24 mouse cellular contexts compared by ENCODE assay signal in the genomic region with DNA sequence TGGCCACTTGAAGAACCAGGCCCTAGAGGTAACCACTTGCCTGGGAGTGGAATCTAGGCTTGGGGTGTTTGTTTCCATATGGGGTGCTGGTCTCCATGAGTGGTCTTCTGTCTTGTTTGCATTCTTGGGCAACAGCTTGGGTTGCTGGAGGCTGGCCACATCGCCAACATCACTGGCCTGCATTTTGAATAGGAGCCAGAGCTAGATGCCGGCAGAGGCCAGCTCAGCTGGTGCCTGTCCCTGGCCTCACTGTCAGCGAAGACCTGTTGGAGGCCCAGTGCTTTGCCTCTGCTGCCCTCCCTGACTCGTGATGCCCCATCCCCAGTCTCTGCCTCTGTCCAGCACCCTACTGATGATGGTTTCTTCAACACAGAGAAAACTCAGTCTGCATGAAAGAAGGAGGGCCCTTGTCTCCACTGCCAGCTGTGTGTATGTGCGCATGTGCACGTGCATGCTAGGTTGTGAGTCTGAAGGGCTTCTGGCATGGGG. TPM values are rescaled to one million over a fixed set of nuclear protein-coding genes. Genes with fewer than 3 reads are reported as not detected.
A peak's percentile ranks its signal among the peaks of the same experiment; 100 is the strongest.
DNase-seq lines count a peak whose midpoint lies in the region; ATAC-seq and TF ChIP-seq lines count a peak whose summit lies in the region.
"Had no signal": no experiment of that assay in that cellular context is flagged by ENCODE, and none has a peak within 500 bp of the region (broad histone marks: within the 10 kb centered on the region; RNA-seq: fewer than 3 reads in every experiment).

No protein-coding gene starts in this region.

- no peak for ATAC-seq in hindbrain, postnatal 0 days
- ATAC-seq in hindbrain, embryonic 13.5 days (ENCODE audit: low FRiP score): no peak
- ATAC-seq in midbrain, embryonic 12.5 days (ENCODE audit: low FRiP score, low read depth): no peak
- ATAC-seq in midbrain, embryonic 14.5 days (ENCODE audit: low FRiP score, low TSS enrichment): no peak
- ATAC-seq: activated CD4-positive, CD25-positive, alpha-beta regulatory T cell, adult 4 months; forebrain, embryonic 14.5 days; forebrain, postnatal 0 days; intestine, embryonic 15.5 days had no signal

- H3K4me1 ChIP-seq in hindbrain, postnatal 0 days (ENCODE audit: insufficient read depth, low read length): 0 out of 2 replicates have a peak, but pooled peaks cover 9% of the 10 kb centered on the region
- peaks cover 20% of the 10 kb centered on the region for H3K4me1 ChIP-seq in hindbrain, embryonic 13.5 days (replicated peaks)
- H3K4me1 ChIP-seq in midbrain, embryonic 12.5 days: no peaks in the 10 kb centered on the region
- H3K4me1 ChIP-seq in midbrain, embryonic 14.5 days (ENCODE audit: control insufficient read depth, insufficient read depth, low read length): no peaks in the 10 kb centered on the region

- 62% methylated on average over 6 of the region's 6 CpGs for WGBS in hindbrain, postnatal 0 days
- 79% methylated on average over 6 of the region's 6 CpGs for WGBS in hindbrain, embryonic 13.5 days
- 86% methylated on average over 6 of the region's 6 CpGs for WGBS in midbrain, embryonic 12.5 days
- WGBS in midbrain, embryonic 14.5 days: 86% methylated on average over 6 of the region's 6 CpGs

- no peaks in the 10 kb centered on the region for H3K36me3 ChIP-seq in hindbrain, postnatal 0 days (ENCODE audit: insufficient read depth, low read length)
- H3K36me3 ChIP-seq in hindbrain, embryonic 13.5 days: peaks cover 8% of the 10 kb centered on the region
- H3K36me3 ChIP-seq in midbrain, embryonic 12.5 days: peaks cover 13% of the 10 kb centered on the region
- no peaks in the 10 kb centered on the region; the same call in 1 of the 2 replicates for H3K36me3 ChIP-seq in midbrain, embryonic 14.5 days (ENCODE audit: control insufficient read depth, insufficient read depth, low read length)
- H3K36me3 ChIP-seq: heart, embryonic 10.5 days; heart, embryonic 13.5 days; hindbrain, embryonic 15.5 days; intestine, embryonic 15.5 days had no signal

- no peak overlapping the region for H3K9ac ChIP-seq in hindbrain, postnatal 0 days (replicated peaks; ENCODE audit: low read length)
- H3K9ac ChIP-seq in hindbrain, embryonic 13.5 days: no peak overlapping the region
- 0 out of 2 replicates have a peak overlapping the region, but pooled peaks have one; percentile 21 for H3K9ac ChIP-seq in midbrain, embryonic 12.5 days (replicated peaks)
- no peak overlapping the region for H3K9ac ChIP-seq in midbrain, embryonic 14.5 days (replicated peaks; ENCODE audit: low read length)
- H3K9ac ChIP-seq: forebrain, postnatal 0 days; heart, embryonic 13.5 days; hindbrain, embryonic 15.5 days; intestine, embryonic 15.5 days had no signal

- no peaks in the 10 kb centered on the region for H3K9me3 ChIP-seq in hindbrain, postnatal 0 days (ENCODE audit: low read length)
- H3K9me3 ChIP-seq in hindbrain, embryonic 13.5 days: no peaks in the 10 kb centered on the region
- H3K9me3 ChIP-seq in midbrain, embryonic 12.5 days: no peaks in the 10 kb centered on the region
- no peaks in the 10 kb centered on the region for H3K9me3 ChIP-seq in midbrain, embryonic 14.5 days (ENCODE audit: control insufficient read depth, low read length)
- H3K9me3 ChIP-seq: heart, embryonic 10.5 days; heart, embryonic 13.5 days; hindbrain, embryonic 15.5 days; intestine, embryonic 15.5 days had no signal

- no peak for TF ChIP-seq CTCF in hindbrain, postnatal 0 days (IDR thresholded peaks at IDR 0.05; ENCODE audit: low read depth)

- no peaks in the 10 kb centered on the region for H3K27me3 ChIP-seq in hindbrain, postnatal 0 days (ENCODE audit: insufficient read depth, low read length)
- no peaks in the 10 kb centered on the region for H3K27me3 ChIP-seq in hindbrain, embryonic 13.5 days
- no peaks in the 10 kb centered on the region for H3K27me3 ChIP-seq in midbrain, embryonic 12.5 days
- H3K27me3 ChIP-seq in midbrain, embryonic 14.5 days (ENCODE audit: control insufficient read depth, insufficient read depth, low read length): no peaks in the 10 kb centered on the region
- H3K27me3 ChIP-seq: heart, embryonic 13.5 days; hindbrain, embryonic 15.5 days; intestine, embryonic 15.5 days had no signal

- no peak overlapping the region for H3K4me2 ChIP-seq in hindbrain, postnatal 0 days (ENCODE audit: low read depth, low read length)
- H3K4me2 ChIP-seq in hindbrain, embryonic 13.5 days: no peak overlapping the region
- H3K4me2 ChIP-seq in midbrain, embryonic 12.5 days (replicated peaks): no peak overlapping the region
- H3K4me2 ChIP-seq in midbrain, embryonic 14.5 days (ENCODE audit: low read length): no peak overlapping the region
- H3K4me2 ChIP-seq: heart, embryonic 13.5 days; hindbrain, embryonic 15.5 days; intestine, embryonic 15.5 days had no signal

- H3K4me3 ChIP-seq in hindbrain, postnatal 0 days (ENCODE audit: low read length): no peak overlapping the region
- H3K4me3 ChIP-seq in hindbrain, embryonic 13.5 days: no peak overlapping the region
- no peak overlapping the region for H3K4me3 ChIP-seq in midbrain, embryonic 12.5 days
- H3K4me3 ChIP-seq in midbrain, embryonic 14.5 days (replicated peaks; ENCODE audit: low read depth, low read length): no peak overlapping the region
- H3K4me3 ChIP-seq: heart, adult 2 months; heart, embryonic 10.5 days; heart, embryonic 13.5 days; hindbrain, embryonic 15.5 days; intestine, embryonic 15.5 days had no signal

- peak; percentile 43 to 57 for DNase-seq in cerebellum, postnatal 10 days
- no peak for DNase-seq in cerebellum, postnatal 36 days
- peak; percentile 39 for DNase-seq in hindbrain, postnatal 0 days (ENCODE audit: low spot score)
- DNase-seq in midbrain, embryonic 14.5 days: no peak
- DNase-seq: adrenal gland, adult 8-10 months; adrenal gland, postnatal 25 days; cerebellum, adult 18-20 months; cerebellum, adult 9-10 months; cerebellum, postnatal 25 days; embryo, embryonic 11 days; forebrain, postnatal 0 days; gastrocnemius, postnatal 10 days; gastrocnemius, postnatal 36 days; heart, adult 2 months; heart, postnatal 14 days; heart, postnatal 4 days had no signal

- no peak overlapping the region for H3K27ac ChIP-seq in hindbrain, postnatal 0 days
- no peak overlapping the region for H3K27ac ChIP-seq in hindbrain, embryonic 13.5 days
- H3K27ac ChIP-seq in midbrain, embryonic 12.5 days (replicated peaks): no peak overlapping the region
- no peak overlapping the region for H3K27ac ChIP-seq in midbrain, embryonic 14.5 days (replicated peaks; ENCODE audit: low read depth, low read length)
- H3K27ac ChIP-seq: heart, adult 2 months; heart, embryonic 10.5 days; heart, embryonic 13.5 days; hindbrain, embryonic 15.5 days; intestine, embryonic 15.5 days had no signal

RNA-seq across cellular contexts. Expression of a gene that starts 38.9 kb away (rescaled TPM):
- 53.9 and 74.5 TPM in 2 replicates for total RNA-seq in hindbrain, postnatal 0 days (2014; rRNA removed)
- 51.1 and 52.2 TPM in 2 replicates for polyA plus RNA-seq in hindbrain, postnatal 0 days (2015; fragmentation: Nextera tagmentation; extraction: Ambion mirVana)
- polyA plus RNA-seq in hindbrain, embryonic 13.5 days (2015; fragmentation: Nextera tagmentation; extraction: Ambion mirVana): 53.8 and 76.0 TPM in 2 replicates
- 90.6 and 100 TPM in 2 replicates for polyA plus RNA-seq in midbrain, embryonic 12.5 days (2016; fragmentation: Nextera tagmentation; extraction: Ambion mirVana)
- 46.2 and 66.4 TPM in 2 replicates for polyA plus RNA-seq in midbrain, embryonic 14.5 days (2014; fragmentation: Nextera tagmentation; extraction: Ambion mirVana)
- polyA plus RNA-seq: activated CD4-positive, CD25-positive, alpha-beta regulatory T cell, adult 4 months had no signal

Comparison
In these comparisons a context has a peak if more than half of its experiments do, and no peak if none do; other contexts are left out.
1. DNase-seq: peak in cerebellum, postnatal 10 days (2 of 2) and hindbrain, postnatal 0 days (single experiment); none in cerebellum, postnatal 36 days (0 of 2) and midbrain, embryonic 14.5 days (single experiment).